Mouse (Mus musculus): Measurements from ENCODE around the gene Fam20c. TPM values are rescaled to one million over a fixed set of nuclear protein-coding genes. Genes with fewer than 3 reads are reported as not detected.

The Fam20c gene
- total RNA-seq, 2 experiments from 2014 or later: 49.9 to 51.5 TPM

Other genes starting within 250 kb of the Fam20c start
- gene 1700123K08Rik, start 189.8 kb upstream of the Fam20c start, total RNA-seq (2021): not detected
- 10 to 100 TPM; 33.1 to 35.3 TPM for gene Zfp68, start 134.8 kb upstream of the Fam20c start, total RNA-seq (2021)
- 10 to 100 TPM; 12.5 to 13.6 TPM for gene A430033K04Rik, start 131.7 kb upstream of the Fam20c start, total RNA-seq (2021)
- gene Gm5294, start 65.6 kb downstream of the Fam20c start, total RNA-seq (2021): not detected
- gene Pdgfa, start 242.9 kb downstream of the Fam20c start, total RNA-seq (2021): 10 to 100 TPM; 49.2 to 58.5 TPM